Mouse (Mus musculus) spleen, adult 2 months (tissue): Measurements from ENCODE around the gene Slc29a4.

Source experiments
- CTCF ChIP-seq: fragments of 200-500 bp; IDR thresholded peaks from 2 replicates; pipeline ENCODE4 v1.5.1; 2011; ENCODE audit warnings: mild to moderate bottlenecking, inconsistent platforms; ENCODE audit not compliant: insufficient read depth, insufficient read length, insufficient replicate concordance; ENCODE audit errors: extremely low read depth
- POLR2A ChIP-seq: fragments of 200-500 bp; IDR thresholded peaks from 2 replicates; pipeline ENCODE4 v1.6.1; 2011; ENCODE audit warnings: low read depth, low read length, inconsistent platforms

DNA sequence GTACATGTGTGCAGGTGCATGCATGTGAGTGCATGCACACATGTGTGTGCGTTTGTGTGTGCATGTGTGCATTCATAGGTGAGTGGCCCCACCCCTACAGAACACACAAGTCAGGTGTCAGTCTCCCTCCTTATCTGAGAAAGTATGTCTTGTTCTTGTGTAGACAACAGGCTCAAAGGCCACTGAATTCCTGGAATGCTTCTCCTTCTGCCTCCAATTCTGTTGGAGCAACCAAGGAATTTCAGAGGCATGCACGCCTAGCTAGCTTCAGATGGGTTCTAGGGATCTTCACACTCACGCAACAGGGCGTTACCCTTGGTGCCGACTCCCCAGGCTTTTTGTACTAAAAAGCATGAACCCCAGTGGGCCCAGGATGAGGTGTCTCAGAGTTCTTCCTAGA lies 77.3 kb downstream of the Slc29a4 start:
- no peak for TF ChIP-seq CTCF
- no peak for TF ChIP-seq POLR2A
